Mouse (Mus musculus): ENCODE results near the gene Celf2.

Gene Celf2

DNA sequence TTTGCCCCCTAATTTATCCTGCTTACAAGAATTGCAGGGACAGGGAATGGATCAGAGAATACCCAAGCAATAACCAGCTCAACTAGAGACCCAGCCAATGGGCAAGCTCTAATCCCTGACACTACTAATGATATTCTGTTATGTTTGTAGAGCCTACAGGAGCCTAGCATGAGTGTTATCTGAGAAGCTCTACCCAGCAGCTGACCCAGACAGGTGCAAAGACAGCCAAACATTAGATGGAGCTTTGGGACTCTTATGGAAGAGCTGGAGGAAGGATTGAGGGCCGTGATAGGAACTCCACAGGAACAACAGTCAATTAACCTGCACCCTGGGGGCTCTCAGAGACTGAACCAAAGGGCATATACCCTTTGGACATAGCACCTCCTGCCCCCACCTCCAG lies 857.7 kb downstream of the Celf2 start:
- TF ChIP-seq GATA4 (IDR thresholded peaks at IDR 0.05; ENCODE audit: insufficient replicate concordance, low read length), result no peak

- TF ChIP-seq GATA4 (IDR thresholded peaks at IDR 0.05; ENCODE audit: insufficient replicate concordance, low read length), result no peak
Measured at GRCm38 (mm10) chr2:6648877-6649276, 860.5 kb downstream of the Celf2 start.

DNA sequence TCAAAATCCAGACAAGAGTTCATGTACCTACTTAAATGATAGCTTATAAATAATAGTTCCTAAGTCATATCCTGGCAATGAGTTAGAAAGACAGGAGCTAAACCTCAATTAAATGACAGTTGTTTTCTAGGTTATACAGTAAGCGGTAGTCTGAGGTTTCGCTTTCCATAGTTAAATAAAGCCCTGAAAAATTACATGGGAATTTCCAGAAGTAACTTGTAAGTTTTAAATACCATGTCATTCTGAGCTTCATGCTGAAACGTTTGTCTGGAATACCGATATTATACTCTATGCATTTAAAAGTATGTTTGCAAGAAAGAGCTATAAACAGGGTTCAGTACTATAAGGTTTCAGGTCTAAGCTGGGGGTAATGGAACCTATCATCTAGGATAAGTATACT lies 862.3 kb downstream of the Celf2 start:
- TF ChIP-seq GATA4 (IDR thresholded peaks at IDR 0.05; ENCODE audit: insufficient replicate concordance, low read length), result no peak

GRCm38 (mm10) chr2:6646325-6646724 lies 863.0 kb downstream of the Celf2 start:
- TF ChIP-seq GATA4 (IDR thresholded peaks at IDR 0.05; ENCODE audit: insufficient replicate concordance, low read length), result no peak

DNA sequence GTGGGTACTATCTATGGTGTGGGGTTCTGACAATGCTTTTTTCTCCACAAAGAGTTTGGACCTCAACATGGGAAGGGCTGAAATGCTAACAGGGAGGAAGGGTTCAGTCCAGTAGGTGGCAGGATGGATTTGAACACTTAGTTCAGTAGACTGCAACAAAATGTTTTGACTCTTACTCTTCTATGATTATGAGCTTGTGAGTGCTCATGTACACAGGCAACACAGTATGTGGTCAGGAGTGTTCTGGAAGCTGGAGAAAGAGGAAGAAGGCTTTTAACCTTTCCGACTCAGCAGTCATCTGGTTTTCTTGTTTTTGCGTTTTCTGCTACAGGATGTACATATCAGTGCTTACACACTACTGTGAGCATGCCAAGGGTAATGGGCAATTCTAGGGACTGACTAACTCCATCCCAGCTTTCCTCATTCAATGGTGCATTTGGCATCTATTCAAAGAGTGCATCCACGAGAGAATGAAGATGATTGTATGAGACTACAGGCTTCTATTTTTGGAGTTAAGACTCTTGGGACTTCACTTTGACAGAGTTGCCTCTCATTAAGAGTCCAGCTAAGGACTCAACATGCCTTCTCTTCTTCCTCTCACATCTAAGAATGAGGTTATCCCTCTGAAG lies 867.0 kb downstream of the Celf2 start:
- no peak for TF ChIP-seq GATA4 (IDR thresholded peaks at IDR 0.05; ENCODE audit: insufficient replicate concordance, low read length)

DNA sequence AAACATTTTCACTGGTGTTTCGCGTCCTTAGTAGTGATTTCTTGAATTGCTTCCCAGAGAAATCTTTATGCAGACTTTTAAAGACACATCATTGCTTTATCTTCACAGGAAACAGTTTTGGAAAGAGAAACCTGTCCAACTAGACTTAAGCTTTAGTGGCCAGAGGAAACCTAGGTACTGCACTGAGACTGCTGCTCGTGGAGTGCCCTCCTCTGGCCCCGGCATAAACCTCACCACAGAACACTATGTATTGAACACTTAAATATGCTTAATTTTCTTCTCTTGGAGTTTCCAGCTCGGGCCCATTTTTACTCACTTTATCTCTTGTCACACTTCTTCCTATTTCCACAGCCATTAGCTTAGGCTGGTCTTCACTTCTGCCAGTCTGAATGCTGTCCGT lies 870.0 kb downstream of the Celf2 start:
- TF ChIP-seq GATA4 (IDR thresholded peaks at IDR 0.05; ENCODE audit: insufficient replicate concordance, low read length), result no peak

- no peak for TF ChIP-seq GATA4 (IDR thresholded peaks at IDR 0.05; ENCODE audit: insufficient replicate concordance, low read length)
Measured at GRCm38 (mm10) chr2:6637147-6637546, 872.2 kb downstream of the Celf2 start.

GRCm38 (mm10) chr2:6634899-6635298 lies 874.5 kb downstream of the Celf2 start:
- no peak for TF ChIP-seq GATA4 (IDR thresholded peaks at IDR 0.05; ENCODE audit: insufficient replicate concordance, low read length)

DNA sequence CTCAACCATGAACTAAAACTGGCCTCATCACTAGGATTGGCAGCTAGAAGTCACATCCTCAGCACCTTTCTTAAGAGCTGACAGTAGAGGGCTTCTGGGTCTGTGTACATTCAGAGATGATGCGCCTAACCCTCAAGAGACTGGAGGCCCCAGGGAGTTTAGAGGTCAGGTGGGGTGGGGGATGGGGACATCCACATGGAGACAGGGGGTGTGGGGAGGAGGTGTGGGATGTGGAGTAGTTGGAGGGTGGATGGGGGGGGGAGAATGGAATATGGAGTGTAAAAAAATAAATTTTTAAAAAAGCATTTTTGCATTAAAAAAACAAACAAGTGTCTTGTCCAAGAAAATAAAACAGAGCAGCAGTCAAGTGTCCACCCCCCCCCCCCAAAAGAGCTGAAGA lies 876.2 kb downstream of the Celf2 start:
- no peak for TF ChIP-seq GATA4 (IDR thresholded peaks at IDR 0.05; ENCODE audit: insufficient replicate concordance, low read length)

- TF ChIP-seq GATA4 (IDR thresholded peaks at IDR 0.05; ENCODE audit: insufficient replicate concordance, low read length), result no peak
Measured at GRCm38 (mm10) chr2:6623802-6624201, 885.6 kb downstream of the Celf2 start.

- TF ChIP-seq GATA4 (IDR thresholded peaks at IDR 0.05; ENCODE audit: insufficient replicate concordance, low read length), result no peak
Measured at GRCm38 (mm10) chr2:6622082-6622481, 887.3 kb downstream of the Celf2 start.

DNA sequence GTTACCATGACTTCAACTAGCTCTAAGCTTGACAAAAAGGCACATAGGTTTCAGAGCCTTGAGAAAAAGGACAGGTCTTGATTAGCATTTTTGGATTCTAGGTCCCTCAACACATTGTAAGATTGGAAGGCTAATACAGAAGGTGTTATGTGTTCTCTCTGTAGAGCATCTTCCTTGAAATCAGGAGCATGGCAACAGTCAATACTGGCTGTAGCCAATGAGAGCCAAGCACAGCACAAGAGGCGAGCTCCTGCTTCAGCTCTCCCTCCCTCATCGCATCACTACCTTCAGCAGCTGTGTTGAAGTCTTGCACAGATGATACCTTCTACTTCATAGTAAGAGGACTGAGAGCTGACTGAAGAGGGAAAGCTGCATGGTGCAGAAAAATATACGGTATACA lies 890.5 kb downstream of the Celf2 start:
- no peak for TF ChIP-seq GATA4 (IDR thresholded peaks at IDR 0.05; ENCODE audit: insufficient replicate concordance, low read length)

DNA sequence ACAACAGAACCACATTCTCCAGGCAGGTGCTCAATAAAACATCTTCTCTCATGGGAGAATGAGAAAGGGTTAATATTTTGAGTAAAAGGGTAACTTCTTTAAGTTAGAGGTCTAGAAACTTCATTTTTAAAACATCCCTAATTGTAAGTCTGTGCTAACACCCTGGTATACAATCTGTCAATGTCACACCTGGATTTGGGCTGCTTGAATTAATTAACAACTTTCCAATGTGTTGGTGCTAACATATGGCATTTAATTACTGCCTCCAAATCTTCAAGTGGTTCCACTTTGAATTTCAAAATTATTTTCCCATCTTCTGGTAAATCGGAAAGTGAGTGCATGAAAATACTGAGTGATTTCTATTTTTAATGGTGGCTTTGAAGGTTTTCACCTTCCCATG lies 890.9 kb downstream of the Celf2 start:
- TF ChIP-seq GATA4 (IDR thresholded peaks at IDR 0.05; ENCODE audit: insufficient replicate concordance, low read length), result no peak

DNA sequence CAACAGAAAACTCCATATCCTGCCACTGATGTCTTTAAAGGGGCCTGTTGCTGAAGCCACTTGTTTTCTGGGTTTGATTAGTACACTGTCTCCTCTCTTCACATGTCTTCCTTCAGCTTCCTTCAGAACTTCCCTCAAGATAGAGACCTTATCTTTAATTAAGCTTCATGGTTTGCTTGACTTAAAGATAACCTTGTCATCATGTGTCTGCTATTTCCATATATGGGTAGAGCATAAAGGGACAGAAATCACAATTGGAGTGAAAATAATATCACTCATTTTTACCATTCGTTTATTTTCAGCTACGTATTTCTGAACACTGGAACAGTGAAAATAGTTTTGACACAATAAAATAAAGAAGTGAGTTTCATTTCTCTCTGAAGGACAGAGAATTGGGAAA lies 905.0 kb downstream of the Celf2 start:
- no peak for TF ChIP-seq GATA4 (IDR thresholded peaks at IDR 0.05; ENCODE audit: insufficient replicate concordance, low read length)

- TF ChIP-seq GATA4 (IDR thresholded peaks at IDR 0.05; ENCODE audit: insufficient replicate concordance, low read length), result no peak
Measured at GRCm38 (mm10) chr2:6603880-6604279, 905.5 kb downstream of the Celf2 start.

- no peak for TF ChIP-seq GATA4 (IDR thresholded peaks at IDR 0.05; ENCODE audit: insufficient replicate concordance, low read length)
Measured at GRCm38 (mm10) chr2:6602163-6602562, 907.2 kb downstream of the Celf2 start.

DNA sequence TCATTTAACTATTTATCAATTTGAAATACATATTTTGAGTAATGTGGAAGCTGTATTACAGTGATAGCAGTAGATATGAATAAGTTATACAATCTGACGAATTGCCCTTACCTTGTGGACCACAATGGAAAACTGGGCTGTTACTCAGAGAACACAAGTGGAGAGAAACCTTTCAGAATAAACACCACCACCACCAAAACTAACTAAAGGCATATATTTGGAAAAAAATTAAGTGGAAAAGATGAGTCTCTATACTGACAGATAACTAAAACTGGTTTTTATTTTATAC lies 910.5 kb downstream of the Celf2 start:
- no peak for TF ChIP-seq GATA4 (IDR thresholded peaks at IDR 0.05; ENCODE audit: insufficient replicate concordance, low read length)
